Mouse (Mus musculus) limb, embryonic 13.5 days (tissue): ENCODE measurements around the gene Gm20388. TPM values are rescaled to one million over a fixed set of nuclear protein-coding genes. Genes with fewer than 3 reads are reported as not detected.

ENCODE experiments used
- ATAC-seq: fragments of 200-750 bp; cut with Nextera tagmentation; 2 replicates; pipeline ENCODE4 v1.8.0; 2017; ENCODE audit warnings: low read depth, moderate number of reproducible peaks, moderate TSS enrichment; ENCODE audit not compliant: low FRiP score
- H3K27ac ChIP-seq: fragments of 300-500 bp; sonication (generic); 2 replicates; pipeline ENCODE4 v1.5.1; 2015; ENCODE audit warnings: inconsistent platforms, mild to moderate bottlenecking, moderate library complexity
- H3K27me3 ChIP-seq: fragments of 300-500 bp; sonication (generic); 2 replicates; pipeline ENCODE4 v1.6.1; 2015; ENCODE audit warnings: mild to moderate bottlenecking, inconsistent platforms
- H3K36me3 ChIP-seq: fragments of 300-500 bp; sonication (generic); 2 replicates; pipeline ENCODE4 v1.6.1; 2015; ENCODE audit warnings: inconsistent platforms, mild to moderate bottlenecking, moderate library complexity
- H3K4me1 ChIP-seq: fragments of 300-500 bp; sonication (generic); 2 replicates; pipeline ENCODE4 v1.6.1; 2015; ENCODE audit warnings: inconsistent platforms
- H3K4me2 ChIP-seq: fragments of 300-500 bp; sonication (generic); replicated peaks from 2 replicates; pipeline ENCODE4 v1.6.1; 2015; ENCODE audit warnings: inconsistent platforms, mild to moderate bottlenecking, moderate library complexity
- H3K4me3 ChIP-seq: fragments of 300-500 bp; sonication (generic); 2 replicates; pipeline ENCODE4 v1.5.1; 2015; ENCODE audit warnings: moderate library complexity, mild to moderate bottlenecking, inconsistent platforms
- H3K9ac ChIP-seq: fragments of 300-500 bp; sonication (generic); 2 replicates; pipeline ENCODE4 v1.6.1; 2015; ENCODE audit warnings: mild to moderate bottlenecking, inconsistent platforms
- H3K9me3 ChIP-seq: fragments of 300-500 bp; sonication (generic); 2 replicates; pipeline ENCODE4 v1.6.1; 2016; ENCODE audit warnings: inconsistent platforms
- WGBS: fragments of 180-500 bp; shearing (Covaris S2); methylation state at CpG from one replicate; pipeline ENCODE4 v1.1.7; 2015; 5-methylcytosine and 5-hydroxymethylcytosine counted together
- polyA plus RNA-seq: library from polyadenylated mRNA; unstranded; fragments of >200 nt; fragmentation: Nextera tagmentation; extraction: Ambion mirVana; gene quantifications from 2 replicates; pipeline ENCODE4 v1.2.1, GENCODE M21; 2015

Gm20388 gene
- polyA plus RNA-seq, 1 experiment from 2014 or later, result 7.1 TPM

DNA sequence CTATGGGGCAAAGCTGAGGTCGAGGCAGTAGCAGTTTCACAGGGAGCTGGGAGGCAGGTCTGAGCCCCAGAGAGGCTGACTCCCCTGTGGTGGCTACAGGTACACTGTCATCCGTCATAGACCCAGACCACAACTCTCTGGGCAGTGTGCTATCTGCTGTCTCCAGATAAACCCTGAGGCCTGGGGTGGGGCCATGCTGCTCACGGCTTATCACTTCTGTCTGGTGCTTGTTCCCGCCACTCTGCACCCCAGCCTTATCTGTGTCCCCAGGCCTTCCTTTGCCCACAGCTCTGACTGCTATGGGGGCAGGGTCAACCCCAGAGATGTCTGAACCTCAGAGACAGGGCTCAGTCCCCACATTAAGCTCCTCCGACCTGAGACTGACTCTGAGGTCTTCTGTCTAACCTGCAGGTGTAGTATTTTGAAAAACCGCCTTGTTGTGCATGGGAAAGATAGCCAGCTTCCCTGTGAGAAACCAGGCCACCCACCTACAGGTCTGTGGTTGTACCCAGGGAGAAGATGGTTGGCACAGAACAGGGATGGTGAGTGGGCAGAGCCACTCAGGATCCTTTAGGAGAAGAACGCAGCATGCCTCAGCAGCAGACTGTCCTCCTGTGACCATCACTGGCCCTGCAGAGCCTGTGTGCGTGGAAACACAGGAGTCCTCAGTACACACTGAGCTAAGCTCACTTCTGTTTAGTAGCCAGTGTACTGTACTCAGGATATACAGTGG, 461.2 kb downstream of the Gm20388 start:
- Histone ChIP-seq H3K9ac (no peak overlapping the region; the same call in 1 of the 2 replicates), H3K4me1 (peaks cover 69% of the 10 kb centered on the region), H3K4me3 (no peak overlapping the region), H3K36me3 (no peaks in the 10 kb centered on the region), H3K27ac (no peak overlapping the region), H3K27me3 (no peaks in the 10 kb centered on the region), H3K4me2 (no peak overlapping the region), H3K9me3 (no peaks in the 10 kb centered on the region)
- WGBS, result 70% methylated on average over 8 of the region's 8 CpGs
- ATAC-seq, result no peak

DNA sequence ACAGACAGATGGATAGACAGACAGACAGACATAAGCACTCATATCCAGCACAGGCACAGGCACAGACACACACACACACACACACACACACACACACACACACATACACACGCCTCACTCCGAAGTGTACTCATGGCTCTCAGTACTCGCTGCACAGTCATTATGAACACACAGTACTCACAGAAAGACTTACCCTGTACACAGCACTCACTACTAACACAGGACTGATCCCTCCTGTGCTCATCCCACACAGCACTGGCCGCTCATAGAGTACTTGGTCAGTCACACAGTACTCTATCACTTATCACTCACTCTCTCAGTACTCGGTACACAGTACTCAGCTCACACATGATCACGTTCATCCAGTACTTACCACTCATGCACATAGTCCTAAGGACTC, 462.0 kb downstream of the Gm20388 start:
- no peak overlapping the region for H3K4me3 ChIP-seq
- 93% methylated on average over 6 of the region's 6 CpGs for WGBS
- H3K4me1 ChIP-seq, result peaks cover 69% of the 10 kb centered on the region
- no peak overlapping the region for H3K9ac ChIP-seq
- H3K9me3 ChIP-seq, result no peaks in the 10 kb centered on the region
- H3K36me3 ChIP-seq, result no peaks in the 10 kb centered on the region
- no peak for ATAC-seq
- no peak overlapping the region for H3K27ac ChIP-seq
- no peaks in the 10 kb centered on the region for H3K27me3 ChIP-seq
- H3K4me2 ChIP-seq, result no peak overlapping the region

DNA sequence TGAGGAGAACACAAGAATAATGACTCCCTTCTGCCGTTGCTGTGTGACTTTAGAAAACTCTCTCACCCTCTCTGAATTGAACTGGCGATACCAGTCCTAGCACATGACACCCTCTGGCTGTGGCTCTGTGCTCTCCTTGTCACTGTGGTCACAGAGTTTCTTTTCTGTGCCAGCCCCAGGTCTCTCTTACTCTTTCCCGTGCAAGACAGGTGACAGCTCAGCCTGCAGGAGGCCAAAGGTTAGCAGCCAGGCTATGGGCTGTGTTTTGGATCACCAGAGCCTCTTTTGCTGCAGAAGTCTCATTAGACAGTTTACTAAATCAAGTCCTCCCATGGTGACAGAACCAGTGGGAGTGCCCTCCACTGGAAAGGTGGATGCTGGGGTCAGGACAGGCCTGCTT, 463.0 kb downstream of the Gm20388 start:
- 0 out of 2 replicates have a peak overlapping the region, but pooled peaks have one; percentile 6 for H3K9ac ChIP-seq
- H3K4me1 ChIP-seq, result peaks cover 70% of the 10 kb centered on the region
- no peak overlapping the region for H3K4me2 ChIP-seq
- H3K36me3 ChIP-seq, result no peaks in the 10 kb centered on the region
- 56% methylated on average over 3 of the region's 3 CpGs for WGBS
- H3K9me3 ChIP-seq, result no peaks in the 10 kb centered on the region
- no peak overlapping the region for H3K27ac ChIP-seq
- H3K27me3 ChIP-seq, result no peaks in the 10 kb centered on the region
- no peak overlapping the region for H3K4me3 ChIP-seq
- ATAC-seq, result no peak

DNA sequence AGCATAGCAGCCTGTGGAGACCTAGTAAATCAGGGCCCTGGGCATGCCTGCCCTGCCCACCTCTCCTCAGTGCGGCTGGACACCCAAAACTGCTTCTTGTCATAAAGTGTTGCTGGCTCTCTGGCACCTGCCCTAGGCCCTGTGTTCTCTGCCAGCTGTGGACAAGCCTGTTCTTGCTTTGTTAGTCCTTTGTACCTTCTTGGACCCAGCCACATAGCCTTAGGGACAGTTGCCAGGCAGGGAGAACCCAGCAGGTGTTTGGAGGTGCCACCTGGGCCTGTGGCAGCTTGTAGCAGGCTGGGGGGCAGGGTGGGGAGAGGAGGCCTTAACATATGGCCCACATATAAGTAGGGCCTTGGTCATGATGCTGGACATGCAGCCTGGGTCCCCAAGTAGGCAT, 463.4 kb downstream of the Gm20388 start:
- H3K27me3 ChIP-seq, result peaks cover 3% of the 10 kb centered on the region; the same call in 1 of the 2 replicates
- H3K27ac ChIP-seq, result peak overlapping the region; percentile 39; the same call in 1 of the 2 replicates
- no peaks in the 10 kb centered on the region for H3K9me3 ChIP-seq
- H3K4me1 ChIP-seq, result peaks cover 70% of the 10 kb centered on the region
- H3K4me2 ChIP-seq, result no peak overlapping the region
- H3K9ac ChIP-seq, result 0 out of 2 replicates have a peak overlapping the region, but pooled peaks have one; percentile 6
- no peak overlapping the region for H3K4me3 ChIP-seq
- no peak for ATAC-seq
- WGBS, result 22% methylated on average over 1 of the region's 1 CpGs
- no peaks in the 10 kb centered on the region for H3K36me3 ChIP-seq

DNA sequence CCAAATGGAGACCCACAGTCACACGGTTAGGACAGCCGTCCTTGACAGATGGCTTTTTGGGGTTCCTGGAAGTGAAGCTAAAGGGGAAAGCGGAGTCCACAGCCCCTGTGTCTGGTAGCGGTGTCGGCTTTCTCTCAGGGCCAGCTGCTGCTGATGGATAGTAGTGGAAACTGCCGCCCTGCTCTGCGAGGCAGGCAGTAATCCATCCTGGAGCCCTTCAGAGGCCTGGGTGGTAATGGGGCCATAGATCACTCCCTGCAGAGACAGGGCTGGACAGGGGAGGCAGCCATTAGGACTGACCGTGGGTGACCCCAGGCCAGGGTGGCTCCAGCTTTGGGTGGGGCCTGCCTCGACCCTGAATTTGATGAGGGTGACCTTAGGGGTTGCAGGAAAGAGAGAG, 463.9 kb downstream of the Gm20388 start:
- no peaks in the 10 kb centered on the region for H3K36me3 ChIP-seq
- no peak overlapping the region for H3K9ac ChIP-seq
- WGBS, result 17% methylated on average over 9 of the region's 9 CpGs

DNA sequence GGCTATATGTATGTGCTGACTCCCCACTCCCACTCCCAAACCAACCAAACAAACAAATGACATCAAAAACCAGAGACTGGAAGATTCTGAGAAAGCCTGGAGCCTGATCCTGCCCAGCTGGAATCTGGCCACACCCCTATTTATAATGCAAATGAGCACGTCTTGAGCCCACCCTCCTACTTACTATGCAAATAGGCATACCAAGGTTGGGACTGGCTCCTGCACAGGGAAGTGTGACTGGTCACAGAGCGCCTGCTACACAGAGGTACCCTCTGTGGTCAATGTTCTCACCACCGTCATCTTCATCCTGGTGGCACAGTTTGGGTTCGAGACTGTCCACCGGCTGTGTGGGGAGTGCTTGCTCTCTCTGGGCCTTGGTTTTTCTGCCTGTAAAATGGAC, 464.5 kb downstream of the Gm20388 start:
- no peak for ATAC-seq
- Histone ChIP-seq H3K27ac (no peak overlapping the region), H3K4me2 (no peak overlapping the region), H3K4me1 (peaks cover 61% of the 10 kb centered on the region), H3K9ac (no peak overlapping the region), H3K36me3 (no peaks in the 10 kb centered on the region), H3K27me3 (peaks cover 11% of the 10 kb centered on the region), H3K9me3 (no peaks in the 10 kb centered on the region), H3K4me3 (no peak overlapping the region)
- 53% methylated on average over 5 of the region's 5 CpGs for WGBS

More for the DNA sequence above, 463.9 kb downstream of the Gm20388 start:
- peak overlapping the region; percentile 39; the same call in 1 of the 2 replicates for H3K27ac ChIP-seq
- no peak overlapping the region for H3K4me2 ChIP-seq
- peaks cover 6% of the 10 kb centered on the region; the same call in 1 of the 2 replicates for H3K27me3 ChIP-seq
- no peak for ATAC-seq
- H3K9me3 ChIP-seq, result no peaks in the 10 kb centered on the region
- no peak overlapping the region for H3K4me3 ChIP-seq
- peaks cover 66% of the 10 kb centered on the region for H3K4me1 ChIP-seq

DNA sequence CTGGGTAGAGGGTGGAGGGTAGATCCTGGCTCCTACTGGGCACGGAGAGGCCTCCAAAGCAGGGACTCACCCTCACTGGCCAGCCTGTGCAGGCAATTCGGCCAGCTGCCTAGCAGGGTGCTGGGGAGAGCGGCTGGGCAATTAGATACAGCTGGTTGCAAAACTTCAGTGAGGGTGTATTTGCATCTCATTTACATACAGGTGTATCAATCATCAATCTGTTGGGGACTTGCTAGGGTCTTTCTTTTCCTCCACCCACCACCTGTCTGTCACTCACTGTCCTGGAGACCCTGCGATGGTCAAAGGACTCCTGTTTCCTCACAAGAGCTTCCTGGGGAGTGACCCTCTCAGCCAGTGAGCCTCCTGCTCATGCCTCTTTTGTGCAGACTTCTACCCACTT, 465.6 kb downstream of the Gm20388 start:
- WGBS, result 56% methylated on average over 4 of the region's 4 CpGs
- H3K27ac ChIP-seq, result no peak overlapping the region
- H3K4me2 ChIP-seq, result no peak overlapping the region
- H3K36me3 ChIP-seq, result no peaks in the 10 kb centered on the region
- no peak overlapping the region for H3K4me3 ChIP-seq
- H3K9ac ChIP-seq, result no peak overlapping the region
- H3K27me3 ChIP-seq, result peaks cover 13% of the 10 kb centered on the region
- H3K4me1 ChIP-seq, result peaks cover 69% of the 10 kb centered on the region
- H3K9me3 ChIP-seq, result no peaks in the 10 kb centered on the region
- ATAC-seq, result no peak

DNA sequence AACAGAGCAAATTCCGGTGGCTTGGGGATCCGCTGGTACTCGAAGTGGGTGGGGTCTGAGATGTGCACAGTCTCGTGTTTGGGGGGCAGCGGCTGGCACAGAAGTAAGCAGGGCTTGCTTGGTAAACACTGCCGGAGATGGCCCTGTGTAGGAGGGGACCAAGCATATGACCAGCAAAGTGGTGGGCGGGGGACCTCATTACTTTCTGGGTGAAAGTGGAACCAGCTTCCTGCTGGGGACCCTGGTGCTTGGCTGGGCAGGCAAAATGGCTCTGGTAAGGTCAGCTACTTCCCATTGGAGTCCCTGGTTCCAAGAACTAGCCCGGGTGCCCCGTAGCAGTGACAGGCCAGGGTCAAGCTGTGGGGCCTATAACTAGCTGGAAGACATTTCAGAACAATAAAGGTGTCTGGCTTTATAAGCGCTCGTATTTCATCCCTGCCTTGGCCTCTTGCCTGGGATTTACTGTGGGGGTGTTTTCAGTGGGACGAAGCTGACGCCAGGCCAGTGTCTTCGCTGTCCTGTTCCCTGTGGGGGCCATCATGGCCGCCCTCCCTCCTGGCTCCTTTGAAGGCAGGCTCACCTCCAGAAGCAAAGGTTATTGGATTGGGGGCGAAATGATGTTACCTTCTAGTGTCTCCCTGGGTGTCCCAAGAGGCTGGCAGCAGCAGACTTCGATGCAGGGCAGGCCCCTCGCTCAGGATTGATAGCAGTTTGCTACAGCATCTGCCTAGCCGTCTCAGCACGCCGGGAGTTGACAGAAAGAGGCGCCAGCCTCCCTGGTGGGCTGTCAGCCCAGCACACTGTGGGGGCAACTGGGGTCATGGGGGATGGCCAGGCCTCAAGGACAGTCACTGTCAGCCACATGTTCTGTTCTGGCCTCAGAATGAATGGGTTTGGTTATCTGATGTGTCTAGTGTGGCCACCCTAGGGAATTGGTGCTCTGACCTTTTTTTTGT, 466.5 kb downstream of the Gm20388 start:
- Histone ChIP-seq H3K9ac (0 out of 2 replicates have a peak overlapping the region, but pooled peaks have one; percentile 5), H3K27ac (no peak overlapping the region), H3K9me3 (no peaks in the 10 kb centered on the region), H3K36me3 (no peaks in the 10 kb centered on the region), H3K27me3 (peaks cover 13% of the 10 kb centered on the region), H3K4me2 (0 out of 2 replicates have a peak overlapping the region, but pooled peaks have one; percentile 2), H3K4me1 (peaks cover 74% of the 10 kb centered on the region), H3K4me3 (no peak overlapping the region)
- WGBS, result 29% methylated on average over 22 of the region's 22 CpGs
- no peak for ATAC-seq

DNA sequence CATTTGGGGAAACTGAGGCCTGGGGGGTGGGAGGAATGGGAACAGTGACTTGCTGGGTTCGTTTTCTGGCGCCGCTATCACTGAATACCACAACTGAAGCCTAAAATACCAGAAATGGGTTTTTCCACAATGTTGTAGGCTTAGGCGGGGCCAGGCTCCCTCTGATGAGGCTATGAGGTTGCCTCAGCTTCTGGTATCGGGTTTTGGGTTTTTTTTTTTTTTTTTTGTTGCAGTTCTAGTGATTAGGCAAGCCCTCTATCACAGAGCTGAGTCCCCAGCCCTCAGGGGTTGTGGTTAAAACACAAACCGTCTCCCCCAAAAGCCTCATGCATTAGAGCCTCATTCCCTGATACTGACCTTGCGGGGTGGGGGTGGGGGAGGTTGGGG, 467.2 kb downstream of the Gm20388 start:
- Histone ChIP-seq H3K27ac (no peak overlapping the region), H3K4me2 (peak overlapping the region; percentile 9; the same call in 1 of the 2 replicates), H3K4me3 (no peak overlapping the region), H3K9ac (no peak overlapping the region), H3K36me3 (no peaks in the 10 kb centered on the region), H3K4me1 (peaks cover 80% of the 10 kb centered on the region), H3K27me3 (peaks cover 13% of the 10 kb centered on the region), H3K9me3 (no peaks in the 10 kb centered on the region)
- 51% methylated on average over 7 of the region's 7 CpGs for whole genome bisulfite sequencing
- ATAC-seq, result no peak

DNA sequence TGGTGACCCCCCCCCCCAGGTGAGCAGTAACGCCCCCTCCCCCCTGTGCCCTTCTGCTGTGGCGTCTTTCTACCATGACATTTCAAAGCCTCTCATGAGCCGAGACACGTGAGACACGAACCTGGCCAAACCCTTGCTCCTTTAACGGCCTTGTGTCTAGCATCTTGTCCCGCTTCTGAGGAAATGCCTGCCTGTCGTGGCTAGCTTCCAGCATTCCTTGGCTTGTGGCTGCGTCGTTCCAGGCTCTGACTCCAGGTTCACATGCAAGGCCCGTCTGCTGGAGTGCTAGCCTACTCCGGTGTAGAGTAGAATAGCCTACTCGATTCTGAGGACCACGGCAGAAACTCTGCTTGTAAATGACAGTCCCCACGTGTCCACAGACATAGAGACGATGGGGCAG, 467.7 kb downstream of the Gm20388 start:
- peaks cover 85% of the 10 kb centered on the region for H3K4me1 ChIP-seq
- H3K9ac ChIP-seq, result no peak overlapping the region
- no peaks in the 10 kb centered on the region for H3K36me3 ChIP-seq
- no peak overlapping the region for H3K4me3 ChIP-seq
- 10% methylated on average over 15 of the region's 16 CpGs for WGBS
- peak overlapping the region; percentile 9; the same call in 1 of the 2 replicates for H3K4me2 ChIP-seq
- no peak for ATAC-seq
- H3K9me3 ChIP-seq, result no peaks in the 10 kb centered on the region
- peaks cover 13% of the 10 kb centered on the region for H3K27me3 ChIP-seq
- H3K27ac ChIP-seq, result no peak overlapping the region

DNA sequence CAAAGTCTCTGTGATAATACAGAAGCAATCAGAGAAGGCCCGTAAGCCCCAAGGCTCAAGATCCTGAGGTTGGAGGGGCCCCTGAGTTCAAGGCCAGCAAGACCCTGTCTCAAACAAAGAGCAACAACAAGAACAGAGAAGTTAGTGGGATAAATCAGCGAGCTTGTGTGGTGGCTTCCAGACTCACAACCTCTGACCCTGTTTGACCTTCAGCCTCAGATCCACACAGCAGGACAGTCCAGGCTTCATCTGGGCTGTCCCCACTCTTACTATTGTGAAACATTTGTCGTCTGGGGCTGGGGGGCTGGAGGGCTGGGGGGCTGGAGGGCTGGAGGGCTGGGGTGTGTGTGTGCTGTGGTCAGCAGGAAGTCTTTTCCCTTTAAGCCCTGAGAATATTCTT, 468.4 kb downstream of the Gm20388 start:
- Histone ChIP-seq H3K4me2 (no peak overlapping the region), H3K4me3 (no peak overlapping the region), H3K27me3 (peaks cover 13% of the 10 kb centered on the region), H3K9ac (no peak overlapping the region), H3K9me3 (no peaks in the 10 kb centered on the region), H3K27ac (no peak overlapping the region), H3K36me3 (no peaks in the 10 kb centered on the region), H3K4me1 (peaks cover 85% of the 10 kb centered on the region)
- no peak for ATAC-seq
- 39% methylated on average over 3 of the region's 3 CpGs for WGBS

DNA sequence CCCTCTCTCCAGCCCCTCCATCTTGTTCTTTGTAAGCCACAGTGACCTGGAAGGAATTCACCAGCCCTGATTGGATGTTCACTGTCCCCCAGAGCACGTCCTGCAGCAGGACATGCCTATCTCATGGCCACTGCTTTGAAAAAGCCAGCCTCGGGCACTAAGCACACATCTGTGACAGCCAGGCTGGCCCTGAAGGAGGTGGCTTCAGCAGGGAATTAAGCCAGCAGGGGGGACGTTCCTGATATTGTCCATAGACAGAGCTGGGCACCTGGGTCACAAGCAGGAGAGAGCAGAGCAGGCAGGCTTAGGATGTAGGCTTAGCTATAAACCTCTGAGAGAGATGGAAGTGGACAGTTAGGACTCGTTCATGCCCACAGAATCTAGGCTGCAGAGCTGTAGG, 471.2 kb downstream of the Gm20388 start:
- H3K27me3 ChIP-seq, result peaks cover 13% of the 10 kb centered on the region
- WGBS, result 38% methylated on average over 4 of the region's 4 CpGs
- H3K9me3 ChIP-seq, result no peaks in the 10 kb centered on the region
- H3K36me3 ChIP-seq, result 0 out of 2 replicates have a peak, but pooled peaks cover 5% of the 10 kb centered on the region
- H3K27ac ChIP-seq, result no peak overlapping the region; the same call in 1 of the 2 replicates
- ATAC-seq, result no peak
- H3K4me1 ChIP-seq, result peaks cover 63% of the 10 kb centered on the region
- no peak overlapping the region for H3K9ac ChIP-seq
- no peak overlapping the region for H3K4me3 ChIP-seq
- H3K4me2 ChIP-seq, result no peak overlapping the region
